Mouse (Mus musculus): Measurements from ENCODE around the gene 4930449I24Rik. TPM values are rescaled to one million over a fixed set of nuclear protein-coding genes. Genes with fewer than 3 reads are reported as not detected.
A peak's percentile ranks its signal among the peaks of the same experiment; 100 is the strongest.
"Not testable (repeated sequence)": the region's sequence is repeated elsewhere in the genome, so short reads cannot be mapped to it uniquely, and the experiment has no call there.

Gene 4930449I24Rik
- not detected for total RNA-seq (2021)
- long read RNA-seq, experiment 1: 0 reads
- long read RNA-seq, experiment 2: 0 reads

- DNase-seq: not testable (repeated sequence)
Observed at GRCm38 (mm10) chr5:146502099-146502498, at the start of gene 4930449I24Rik. 4930449I24Rik (plus strand) TSS chr5:146502399.

GRCm38 (mm10) chr5:146453556-146453955, 48.6 kb upstream of the 4930449I24Rik start:
- no peak for DNase-seq

GRCm38 (mm10) chr5:146461612-146462011, 40.6 kb upstream of the 4930449I24Rik start:
- DNase-seq: no peak

GRCm38 (mm10) chr5:146466663-146467062, 35.5 kb upstream of the 4930449I24Rik start:
- DNase-seq: no peak

GRCm38 (mm10) chr5:146468311-146468710, 33.9 kb upstream of the 4930449I24Rik start:
- DNase-seq: no peak

GRCm38 (mm10) chr5:146470821-146471220, 31.4 kb upstream of the 4930449I24Rik start:
- DNase-seq: no peak

GRCm38 (mm10) chr5:146471311-146471710, 30.9 kb upstream of the 4930449I24Rik start:
- no peak for DNase-seq

- DNase-seq: peak; percentile 73 to 75
Observed at GRCm38 (mm10) chr5:146471821-146472220, 30.4 kb upstream of the 4930449I24Rik start.

- DNase-seq: peak; percentile 45 to 58
Observed at GRCm38 (mm10) chr5:146479564-146479963, 22.6 kb upstream of the 4930449I24Rik start.

GRCm38 (mm10) chr5:146481665-146482064, 20.5 kb upstream of the 4930449I24Rik start, which contains the start of gene Gm6408:
Gm6408 (plus strand) TSS chr5:146481965.
- not testable (repeated sequence) for DNase-seq

GRCm38 (mm10) chr5:146488959-146489358, 13.2 kb upstream of the 4930449I24Rik start:
- DNase-seq: peak; percentile 47 to 51

- not testable (repeated sequence) for DNase-seq
Observed at GRCm38 (mm10) chr5:146491063-146491462, 11.1 kb upstream of the 4930449I24Rik start, which contains the start of gene Gm6370. Gm6370 (plus strand) TSS chr5:146491363.

GRCm38 (mm10) chr5:146513823-146514222, 11.6 kb downstream of the 4930449I24Rik start, which contains the start of gene Gm3402:
Gm3402 (plus strand) TSS chr5:146514123.
- DNase-seq: not testable (repeated sequence)

- DNase-seq: not testable (repeated sequence)
Observed at GRCm38 (mm10) chr5:146525501-146525900, 23.3 kb downstream of the 4930449I24Rik start, which contains the start of gene Gm3404. Gm3404 (plus strand) TSS chr5:146525801.

- not testable (repeated sequence) for DNase-seq
Observed at GRCm38 (mm10) chr5:146537347-146537746, 35.1 kb downstream of the 4930449I24Rik start, which contains the start of gene Gm3409. Gm3409 (plus strand) TSS chr5:146537647.

Other genes with a start within 250 kb of the 4930449I24Rik start
- gene Wasf3, start 117.4 kb upstream of the 4930449I24Rik start, total RNA-seq (2021): 10 to 100 TPM; 29.4 to 32.2 TPM
- not detected for gene Gm6408, start 20.4 kb upstream of the 4930449I24Rik start, total RNA-seq (2021)
- gene Gm6370, start 11.0 kb upstream of the 4930449I24Rik start, total RNA-seq (2021): not detected
- gene Gm3402, start 11.7 kb downstream of the 4930449I24Rik start, total RNA-seq (2021): not detected
- not detected for gene Gm3404, start 23.4 kb downstream of the 4930449I24Rik start, total RNA-seq (2021)
- gene Gm3409, start 35.2 kb downstream of the 4930449I24Rik start, total RNA-seq (2021): not detected
- not detected for gene Gm3415, start 53.7 kb downstream of the 4930449I24Rik start, total RNA-seq (2021)
- gene Gpr12, start 82.8 kb downstream of the 4930449I24Rik start, total RNA-seq (2021): not detected